Mouse (Mus musculus): ENCODE measurements at regions not wholly inside any gene's neighbourhood (a gene's known extent, or its start where the extent isn't known, plus 50 kb on each side); places are given as distances from the start of the nearest gene placed in this dataset.

GRCm38 (mm10) chr3:38131887-38132220 lies 352.8 kb downstream of the Ankrd50 start:
- no peak for ATAC-seq (replicated peaks)
- H3K4me2 ChIP-seq (replicated peaks): no peak overlapping the region
- no peak overlapping the region for H3K4me3 ChIP-seq
- WGBS: 95% methylated on average over 3 of the region's 3 CpGs
- no peak overlapping the region for H3K9ac ChIP-seq (replicated peaks)
- H3K36me3 ChIP-seq: no peaks in the 10 kb centered on the region
- H3K27ac ChIP-seq (replicated peaks): no peak overlapping the region
- 0 out of 2 replicates have a peak, but pooled peaks cover 4% of the 10 kb centered on the region for H3K4me1 ChIP-seq
- H3K27me3 ChIP-seq: no peaks in the 10 kb centered on the region
- no peaks in the 10 kb centered on the region for H3K9me3 ChIP-seq

- WGBS: 90% methylated on average over 12 of the region's 12 CpGs
- ATAC-seq (replicated peaks): no peak
- Histone ChIP-seq H3K9me3 (no peaks in the 10 kb centered on the region), H3K27ac (replicated peaks) (no peak overlapping the region), H3K36me3 (no peaks in the 10 kb centered on the region), H3K4me2 (replicated peaks) (no peak overlapping the region), H3K9ac (replicated peaks) (no peak overlapping the region), H3K4me3 (no peak overlapping the region), H3K27me3 (no peaks in the 10 kb centered on the region), H3K4me1 (0 out of 2 replicates have a peak, but pooled peaks cover 4% of the 10 kb centered on the region)
Measured at GRCm38 (mm10) chr3:38131176-38131886, 353.3 kb downstream of the Ankrd50 start.

DNA sequence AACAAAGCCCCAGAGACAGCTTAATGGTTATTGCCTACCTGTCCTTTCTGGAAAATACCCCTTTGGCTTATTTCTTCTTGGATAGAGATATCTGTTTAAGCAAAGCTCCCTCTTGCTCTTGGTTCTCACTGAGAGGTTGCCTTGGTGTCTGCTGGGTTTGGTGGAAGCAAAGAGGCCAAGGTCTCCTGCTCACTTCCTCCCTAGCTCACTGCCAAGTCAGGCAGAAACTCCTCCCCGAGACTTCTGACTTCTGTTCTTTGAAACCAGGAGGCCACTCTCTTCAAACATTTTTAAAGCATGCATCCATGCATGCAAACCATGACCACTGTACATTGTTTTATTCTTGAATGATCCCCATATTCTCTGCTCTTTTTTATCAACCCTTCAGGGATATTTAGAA lies 354.6 kb downstream of the Ankrd50 start:
- H3K27ac ChIP-seq (replicated peaks): no peak overlapping the region
- WGBS: 35% methylated on average over 1 of the region's 1 CpGs
- H3K36me3 ChIP-seq: no peaks in the 10 kb centered on the region
- H3K4me2 ChIP-seq (replicated peaks): no peak overlapping the region
- no peak overlapping the region for H3K9ac ChIP-seq (replicated peaks)
- H3K4me3 ChIP-seq: no peak overlapping the region
- H3K9me3 ChIP-seq: no peaks in the 10 kb centered on the region
- no peaks in the 10 kb centered on the region for H3K27me3 ChIP-seq
- ATAC-seq (replicated peaks): no peak
- H3K4me1 ChIP-seq: no peaks in the 10 kb centered on the region

DNA sequence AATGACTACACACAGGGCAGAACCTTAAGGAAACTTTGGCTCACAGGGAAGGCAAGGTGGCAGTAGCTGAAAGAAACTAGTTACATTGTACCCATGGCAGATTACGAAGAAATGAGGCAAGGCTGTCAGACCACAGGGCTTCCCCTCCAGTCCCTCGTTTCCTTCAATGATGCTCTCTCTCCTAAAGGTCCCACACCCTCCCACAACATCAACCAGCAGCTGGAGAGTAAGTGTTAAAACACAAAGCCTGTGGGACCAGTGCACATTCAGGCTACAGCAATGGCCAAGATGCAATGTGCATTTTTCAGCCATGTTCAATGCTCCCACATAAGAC lies 355.5 kb downstream of the Ankrd50 start:
- no peak for ATAC-seq (replicated peaks)
- no peaks in the 10 kb centered on the region for H3K4me1 ChIP-seq

DNA sequence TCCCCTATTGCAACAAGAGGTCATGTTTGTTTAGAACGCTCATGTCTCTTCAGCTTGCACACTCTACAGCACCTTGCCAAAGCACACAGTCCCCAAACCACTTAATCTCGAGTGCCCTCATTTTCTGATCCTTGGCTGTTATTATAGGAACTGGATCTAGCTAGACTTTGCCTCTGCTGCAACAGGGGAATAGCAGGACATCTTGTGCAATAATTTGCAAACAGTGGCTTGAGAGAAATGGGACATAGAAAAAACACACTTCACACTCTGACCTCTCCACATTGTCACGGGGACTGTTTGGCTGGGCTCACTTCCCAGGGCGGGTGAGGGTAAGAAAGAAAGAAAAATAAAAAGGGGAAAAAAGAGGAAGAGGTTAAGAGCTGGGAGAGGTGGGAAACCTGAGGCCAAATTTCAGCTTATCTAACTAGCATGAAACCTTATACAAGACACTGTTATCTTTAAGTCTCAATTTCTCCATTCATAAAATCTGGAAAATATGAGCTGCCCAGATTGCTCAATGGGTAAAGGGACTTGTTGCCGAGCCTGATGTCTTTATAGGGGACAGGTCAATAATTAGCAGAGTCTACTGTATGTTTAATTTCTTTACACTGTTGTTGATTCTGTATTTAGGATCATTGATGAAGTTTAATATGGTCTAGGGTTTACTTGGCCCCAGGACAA lies 356.0 kb downstream of the Ankrd50 start:
- H3K4me1 ChIP-seq: no peaks in the 10 kb centered on the region
- no peaks in the 10 kb centered on the region for H3K9me3 ChIP-seq
- no peak overlapping the region for H3K9ac ChIP-seq (replicated peaks)
- no peak overlapping the region for H3K27ac ChIP-seq (replicated peaks)
- H3K36me3 ChIP-seq: no peaks in the 10 kb centered on the region
- H3K27me3 ChIP-seq: no peaks in the 10 kb centered on the region
- ATAC-seq (replicated peaks): no peak
- no peak overlapping the region for H3K4me2 ChIP-seq (replicated peaks)
- no peak overlapping the region for H3K4me3 ChIP-seq
- WGBS: 83% methylated on average over 5 of the region's 5 CpGs

More for the DNA sequence above, 355.5 kb downstream of the Ankrd50 start:
- Histone ChIP-seq H3K27me3 (no peaks in the 10 kb centered on the region), H3K9me3 (no peaks in the 10 kb centered on the region), H3K36me3 (no peaks in the 10 kb centered on the region), H3K27ac (replicated peaks) (no peak overlapping the region), H3K9ac (replicated peaks) (no peak overlapping the region), H3K4me2 (replicated peaks) (no peak overlapping the region), H3K4me3 (no peak overlapping the region)
- 77% methylated on average over 2 of the region's 2 CpGs for WGBS

- Histone ChIP-seq H3K27me3 (no peaks in the 10 kb centered on the region), H3K9me3 (no peaks in the 10 kb centered on the region), H3K9ac (replicated peaks) (no peak overlapping the region), H3K4me3 (no peak overlapping the region), H3K4me2 (replicated peaks) (no peak overlapping the region), H3K27ac (replicated peaks) (no peak overlapping the region), H3K36me3 (no peaks in the 10 kb centered on the region), H3K4me1 (no peaks in the 10 kb centered on the region)
- ATAC-seq (replicated peaks): no peak
- 74% methylated on average over 7 of the region's 7 CpGs for WGBS
Measured at GRCm38 (mm10) chr3:38116071-38116787, 368.4 kb downstream of the Ankrd50 start.

GRCm38 (mm10) chr3:38112568-38112967 lies 372.1 kb downstream of the Ankrd50 start:
- no peak for ATAC-seq (replicated peaks)
- no peak overlapping the region for H3K27ac ChIP-seq (replicated peaks)
- no peaks in the 10 kb centered on the region for H3K9me3 ChIP-seq
- H3K27me3 ChIP-seq: no peaks in the 10 kb centered on the region
- WGBS: 86% methylated on average over 3 of the region's 3 CpGs
- H3K4me1 ChIP-seq: no peaks in the 10 kb centered on the region
- H3K4me2 ChIP-seq (replicated peaks): no peak overlapping the region
- no peaks in the 10 kb centered on the region for H3K36me3 ChIP-seq
- H3K4me3 ChIP-seq: no peak overlapping the region
- no peak overlapping the region for H3K9ac ChIP-seq (replicated peaks)

GRCm38 (mm10) chr3:38105022-38105857 lies 379.4 kb downstream of the Ankrd50 start:
- no peak for ATAC-seq (replicated peaks)
- Histone ChIP-seq H3K4me2 (replicated peaks) (no peak overlapping the region), H3K36me3 (no peaks in the 10 kb centered on the region), H3K27ac (replicated peaks) (no peak overlapping the region), H3K4me1 (no peaks in the 10 kb centered on the region), H3K4me3 (no peak overlapping the region), H3K27me3 (no peaks in the 10 kb centered on the region), H3K9ac (replicated peaks) (no peak overlapping the region), H3K9me3 (no peaks in the 10 kb centered on the region)
- 81% methylated on average over 4 of the region's 4 CpGs for WGBS

DNA sequence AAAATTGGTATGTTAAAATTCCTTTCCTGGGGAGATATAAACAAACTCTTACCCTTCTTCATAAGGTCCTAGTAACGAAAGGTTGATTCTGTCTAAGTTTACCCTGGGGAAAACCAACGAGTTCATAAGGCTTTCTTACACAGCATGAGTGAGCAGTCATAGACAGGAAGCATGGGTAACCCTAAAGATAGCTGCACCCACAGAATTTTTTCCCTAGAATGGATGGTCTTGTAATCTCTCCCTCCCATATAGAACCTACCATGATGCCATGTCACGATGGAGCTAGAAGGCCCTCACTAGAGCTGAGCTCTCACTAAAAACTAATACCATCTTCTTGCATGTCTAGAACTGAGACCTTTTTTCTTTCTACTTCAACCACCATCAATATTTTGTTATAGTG lies 380.1 kb upstream of the Gm5148 start:
- ATAC-seq (replicated peaks): no peak
- H3K36me3 ChIP-seq: no peaks in the 10 kb centered on the region
- no peak overlapping the region for H3K4me3 ChIP-seq
- no peak overlapping the region for H3K9ac ChIP-seq (replicated peaks)
- 86% methylated on average over 3 of the region's 3 CpGs for WGBS
- no peaks in the 10 kb centered on the region for H3K27me3 ChIP-seq
- no peaks in the 10 kb centered on the region for H3K9me3 ChIP-seq
- H3K4me2 ChIP-seq (replicated peaks): no peak overlapping the region
- no peak overlapping the region for H3K27ac ChIP-seq (replicated peaks)
- H3K4me1 ChIP-seq: no peaks in the 10 kb centered on the region

DNA sequence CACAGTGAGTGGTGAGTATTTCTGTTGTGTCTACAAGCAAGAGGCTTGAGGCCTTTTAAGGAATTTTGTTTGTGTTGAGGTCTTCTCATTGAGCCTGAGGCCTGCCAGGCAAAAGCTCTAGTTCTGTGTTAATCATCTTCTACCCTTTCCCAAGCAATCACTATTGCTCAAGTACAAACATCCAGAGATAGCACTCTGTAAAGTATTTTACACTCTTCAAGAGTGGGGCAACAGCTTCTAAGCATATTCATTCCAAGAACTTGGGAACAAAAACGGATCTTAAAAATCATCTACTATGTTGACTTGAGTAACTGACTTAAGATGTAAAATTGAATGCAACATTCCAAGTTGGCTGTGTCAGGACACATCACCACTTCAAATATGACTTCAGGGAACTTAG lies 378.7 kb upstream of the Gm5148 start:
- Histone ChIP-seq H3K4me3 (no peak overlapping the region), H3K4me2 (replicated peaks) (no peak overlapping the region), H3K9me3 (no peaks in the 10 kb centered on the region), H3K9ac (replicated peaks) (no peak overlapping the region), H3K36me3 (no peaks in the 10 kb centered on the region), H3K4me1 (no peaks in the 10 kb centered on the region), H3K27me3 (no peaks in the 10 kb centered on the region), H3K27ac (replicated peaks) (no peak overlapping the region)
- ATAC-seq (replicated peaks): no peak
- WGBS: 91% methylated on average over 1 of the region's 1 CpGs

DNA sequence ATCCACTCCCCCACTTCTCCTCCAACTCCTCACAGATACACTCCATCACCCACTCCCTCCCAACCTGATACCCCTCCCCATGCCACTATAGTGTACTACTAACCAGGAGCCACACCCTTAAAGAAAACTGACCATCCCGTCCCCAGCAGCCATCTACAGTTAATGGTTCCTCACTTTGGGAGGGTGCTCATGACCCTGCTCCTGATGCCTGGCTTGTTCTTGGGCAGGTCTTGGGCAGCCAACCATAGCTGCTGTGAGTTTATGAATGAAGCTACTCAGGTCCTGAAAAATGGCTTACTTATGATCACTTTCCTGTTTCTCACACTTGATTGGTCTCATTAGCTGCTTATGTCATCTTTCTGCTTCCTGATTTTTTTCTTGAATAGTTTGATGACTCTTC lies 377.9 kb upstream of the Gm5148 start:
- WGBS: 97% methylated on average over 1 of the region's 1 CpGs
- ATAC-seq (replicated peaks): no peak
- Histone ChIP-seq H3K9ac (replicated peaks) (no peak overlapping the region), H3K27me3 (no peaks in the 10 kb centered on the region), H3K4me2 (replicated peaks) (no peak overlapping the region), H3K4me3 (no peak overlapping the region), H3K9me3 (no peaks in the 10 kb centered on the region), H3K36me3 (no peaks in the 10 kb centered on the region), H3K4me1 (no peaks in the 10 kb centered on the region), H3K27ac (replicated peaks) (no peak overlapping the region)

All from forebrain, embryonic 15.5 days (tissue).